Mouse (Mus musculus): ENCODE results near the gene Hist1h2bc.
"Not testable (repeated sequence)": the region's sequence is repeated elsewhere in the genome, so short reads cannot be mapped to it uniquely, and the experiment has no call there.

The Hist1h2bc gene

GRCm38 (mm10) chr13:23683755-23684281, at the start of gene Hist1h2bc, which contains the start of gene Hist1h2ac:
Hist1h2bc (plus strand) TSS chr13:23684199.
Hist1h2ac (minus strand) TSS chr13:23683948.
- DNase-seq (ENCODE audit: low spot score in 2 of 2) = peak in 1 of 2 experiments; percentile 68

DNA sequence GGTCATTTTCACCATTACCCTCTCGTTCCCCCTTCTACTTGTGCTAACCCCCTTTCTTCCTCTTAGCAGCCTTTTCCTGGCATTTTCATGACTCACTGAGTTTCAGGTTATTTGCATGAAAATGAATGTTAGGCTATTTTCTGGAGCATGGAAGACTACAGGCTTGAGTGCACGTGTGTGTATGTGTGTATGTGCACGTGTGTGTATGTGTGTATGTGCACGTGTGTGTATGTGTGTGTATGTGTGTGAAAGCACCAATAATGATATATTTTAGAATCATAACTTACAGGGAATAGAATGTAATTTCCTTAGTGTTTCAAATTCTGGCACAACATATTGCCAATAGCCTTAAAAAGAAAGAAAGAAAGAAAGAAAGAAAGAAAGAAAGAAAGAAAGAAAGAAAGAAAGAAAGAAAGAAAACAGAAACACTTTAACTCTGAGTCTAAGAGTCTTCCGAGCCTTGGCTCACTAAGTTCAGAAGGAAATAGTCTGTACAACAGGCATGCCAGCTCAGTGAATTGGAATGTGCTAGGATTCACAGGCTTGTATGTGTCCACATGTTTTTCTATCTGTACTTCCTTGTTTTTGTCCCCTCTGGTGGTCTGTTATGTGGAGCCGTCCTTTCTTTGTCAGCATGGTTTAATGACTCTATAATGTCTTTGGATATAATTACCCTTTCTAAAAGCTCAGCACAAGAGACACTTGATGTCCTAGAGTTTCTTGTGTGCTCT, 24.2 kb upstream of the Hist1h2bc start:
- DNase-seq (ENCODE audit: low spot score in 2 of 2) = no peak

DNA sequence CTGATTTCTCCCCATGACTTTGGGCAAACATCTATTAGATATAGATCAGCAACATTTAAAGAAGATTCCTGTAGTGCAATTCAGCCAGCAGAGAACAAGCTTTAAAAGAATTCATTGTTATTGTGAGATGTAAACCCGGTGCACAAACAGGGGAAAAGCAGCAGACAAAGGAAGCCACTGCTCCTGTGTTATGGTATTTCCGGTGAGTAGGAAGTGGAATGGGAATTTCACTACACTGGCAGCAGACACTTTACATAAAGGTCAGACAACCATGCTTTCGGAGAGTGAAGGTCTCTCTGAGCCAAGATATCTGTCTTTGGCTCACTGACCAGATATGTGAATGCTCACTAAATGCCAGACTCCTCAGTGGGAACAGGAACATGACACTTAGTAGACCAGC, 21.5 kb upstream of the Hist1h2bc start:
- no peak for DNase-seq (ENCODE audit: low spot score in 2 of 2)

DNA sequence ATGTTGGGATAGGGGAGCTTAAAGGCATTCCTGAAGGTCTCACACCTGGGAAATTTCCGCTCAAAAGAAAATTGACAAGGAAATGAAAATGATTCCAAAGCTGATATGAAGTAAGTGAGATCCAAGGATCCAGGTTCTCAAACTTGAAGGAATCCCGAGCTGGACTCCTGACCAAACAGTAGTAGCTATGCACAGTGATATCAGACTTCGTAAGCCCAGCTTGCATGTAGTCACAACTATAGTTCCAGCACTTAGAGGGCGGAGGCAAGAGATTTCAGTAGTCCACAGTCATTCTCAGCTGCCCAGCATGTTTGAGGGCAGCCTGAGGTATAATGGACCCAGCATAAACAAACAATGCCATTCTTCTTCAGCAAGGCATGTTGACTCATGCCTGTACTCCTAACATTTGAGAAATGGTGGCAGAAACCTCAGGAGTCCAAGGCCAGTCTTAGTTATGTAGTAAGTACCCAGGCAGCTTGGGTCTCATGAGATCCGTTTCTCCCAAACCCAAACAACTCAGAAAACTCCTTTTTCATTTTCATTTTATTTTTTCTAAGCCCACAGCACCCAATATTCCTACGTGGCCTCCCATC, 1.9 kb upstream of the Hist1h2bc start:
- DNase-seq (ENCODE audit: low spot score in 2 of 2) = no peak

DNA sequence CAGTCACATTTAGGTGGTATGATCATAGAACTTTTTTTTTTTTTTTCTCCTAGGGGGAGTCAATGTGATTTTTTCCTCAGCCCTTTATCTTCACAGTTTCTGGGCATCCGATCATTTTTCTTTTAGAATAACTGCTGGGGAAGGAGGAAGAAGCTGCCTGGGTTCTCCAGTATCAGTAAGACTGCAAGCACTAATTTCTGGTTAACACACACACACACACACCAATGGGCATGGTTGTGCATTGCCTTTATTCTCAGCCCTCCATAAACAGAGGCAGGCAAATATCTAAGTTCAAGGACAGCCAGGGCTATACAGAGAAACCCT, 1.4 kb upstream of the Hist1h2bc start:
- no peak for DNase-seq (ENCODE audit: low spot score in 2 of 2)

GRCm38 (mm10) chr13:23682947-23683754, 848 bp upstream of the Hist1h2bc start:
- not testable (repeated sequence) for DNase-seq (ENCODE audit: low spot score in 2 of 2)

DNA sequence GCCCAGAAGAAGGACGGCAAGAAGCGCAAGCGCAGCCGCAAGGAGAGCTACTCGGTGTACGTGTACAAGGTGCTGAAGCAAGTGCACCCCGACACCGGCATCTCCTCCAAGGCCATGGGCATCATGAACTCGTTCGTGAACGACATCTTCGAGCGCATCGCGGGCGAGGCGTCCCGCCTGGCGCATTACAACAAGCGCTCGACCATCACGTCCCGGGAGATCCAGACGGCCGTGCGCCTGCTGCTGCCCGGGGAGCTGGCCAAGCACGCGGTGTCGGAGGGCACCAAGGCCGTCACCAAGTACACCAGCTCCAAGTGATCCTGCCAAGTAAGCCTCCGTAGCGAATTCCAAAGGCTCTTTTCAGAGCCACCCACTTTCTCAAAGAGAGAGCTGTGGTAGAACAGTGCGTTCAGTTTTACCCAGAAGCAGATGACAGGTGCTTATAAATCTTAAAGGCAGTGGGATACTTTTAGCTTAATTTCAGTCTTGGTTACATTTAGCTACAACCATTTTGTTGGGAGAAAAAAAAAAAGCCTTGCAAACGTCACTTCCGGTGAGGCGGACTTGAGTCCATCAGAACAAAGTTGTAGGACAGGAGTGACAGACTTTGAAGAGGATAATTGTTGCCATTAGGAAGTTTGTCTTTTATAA, 421 bp downstream of the Hist1h2bc start:
- DNase-seq (ENCODE audit: low spot score in 2 of 2) = peak in 1 of 2 experiments; percentile 10

- DNase-seq (ENCODE audit: low spot score in 2 of 2) = no peak
Measured at GRCm38 (mm10) chr13:23685121-23685861, 1.3 kb downstream of the Hist1h2bc start.

DNA sequence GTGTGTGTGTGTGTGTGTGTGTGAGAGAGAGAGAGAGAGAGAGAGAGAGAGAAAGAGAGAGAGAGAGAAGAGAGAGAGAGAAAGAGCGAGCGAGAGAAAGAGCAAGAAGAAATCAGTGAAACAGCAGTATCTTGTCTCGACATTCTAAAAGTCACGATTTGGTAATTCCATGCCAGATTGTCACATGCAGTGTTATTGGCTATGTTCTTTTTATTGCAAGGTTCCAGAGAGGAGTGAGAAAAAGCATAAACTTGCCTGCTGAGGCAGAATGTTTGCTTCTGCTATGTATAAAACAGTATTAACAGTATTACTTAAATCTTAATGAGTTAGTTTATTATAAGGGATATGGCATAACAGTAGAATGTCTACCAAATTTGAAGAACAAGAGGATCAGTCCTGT, 2.0 kb downstream of the Hist1h2bc start:
- DNase-seq (ENCODE audit: low spot score in 2 of 2) = no peak

- no peak for DNase-seq (ENCODE audit: low spot score in 2 of 2)
Measured at GRCm38 (mm10) chr13:23687181-23687580, 3.2 kb downstream of the Hist1h2bc start.

- no peak for DNase-seq (ENCODE audit: low spot score in 2 of 2)
Measured at GRCm38 (mm10) chr13:23687907-23688306, 3.9 kb downstream of the Hist1h2bc start.

DNA sequence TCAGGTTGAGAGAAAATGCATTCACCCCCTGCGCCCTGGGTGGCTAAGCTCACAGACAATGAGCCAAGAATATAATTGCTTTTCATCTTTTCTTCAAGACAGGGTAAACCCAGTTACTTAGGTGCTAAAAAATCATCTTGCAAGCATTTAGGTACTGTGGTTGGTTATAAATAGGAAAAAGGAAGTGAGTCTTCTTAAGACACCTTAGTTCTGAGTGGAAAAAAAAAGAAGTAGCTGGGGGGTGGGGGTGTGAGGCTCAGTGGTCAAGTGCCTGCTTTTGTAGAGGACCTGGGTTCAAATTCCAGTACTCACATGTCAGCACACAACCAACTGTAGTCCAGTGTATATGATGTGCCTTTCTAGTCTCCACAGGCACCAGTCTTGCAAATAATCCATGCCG, 5.0 kb downstream of the Hist1h2bc start:
- DNase-seq (ENCODE audit: low spot score in 2 of 2) = no peak

DNA sequence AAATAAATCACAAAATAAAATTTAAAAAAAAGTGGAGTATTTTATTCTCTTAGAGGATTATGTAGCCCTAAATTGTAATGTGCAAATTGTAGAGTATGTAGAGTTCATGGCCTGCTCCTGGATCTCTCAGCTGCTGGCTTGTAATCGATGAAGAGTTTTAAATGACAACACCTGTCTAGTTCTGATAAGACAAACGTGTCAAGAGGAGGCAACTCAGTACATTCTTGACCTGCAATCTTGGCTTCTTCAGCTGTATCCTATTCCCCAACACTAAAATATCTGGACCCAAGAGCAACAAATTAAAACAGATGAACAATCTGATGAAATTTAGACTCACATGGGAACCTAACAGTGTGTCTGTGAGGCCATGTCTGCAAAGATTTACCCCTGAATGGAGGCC, 5.5 kb downstream of the Hist1h2bc start:
- no peak for DNase-seq (ENCODE audit: low spot score in 2 of 2)

DNA sequence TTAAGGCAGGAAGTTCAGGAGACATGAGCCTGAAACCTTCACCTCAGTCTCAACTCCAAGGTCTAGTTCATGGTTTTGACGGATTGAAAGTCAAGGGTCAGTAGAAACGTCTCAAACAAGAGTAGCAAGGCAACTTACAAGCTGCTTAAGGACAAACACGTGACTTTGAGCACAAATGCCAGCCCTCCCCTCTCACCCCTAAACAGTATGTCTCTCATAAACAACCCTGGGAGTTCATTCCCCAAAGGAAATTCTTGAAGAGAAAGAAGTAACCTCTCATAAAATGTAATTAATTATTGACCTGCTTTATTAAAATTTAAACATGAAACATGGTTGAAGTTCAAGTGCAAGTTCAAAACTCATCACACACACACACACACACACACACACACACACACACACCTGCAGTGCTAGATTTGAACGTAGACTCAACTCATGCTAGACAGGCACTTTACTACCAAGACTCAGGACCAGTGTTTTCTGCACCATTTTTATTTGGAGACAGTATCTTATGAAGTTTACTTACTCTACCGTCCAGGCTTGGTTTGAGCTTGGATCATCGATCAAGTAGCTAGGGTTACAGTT, 9.9 kb downstream of the Hist1h2bc start:
- no peak for DNase-seq (ENCODE audit: low spot score in 2 of 2)

- DNase-seq (ENCODE audit: low spot score in 2 of 2) = no peak
Measured at GRCm38 (mm10) chr13:23694956-23695355, 11.0 kb downstream of the Hist1h2bc start.

DNA sequence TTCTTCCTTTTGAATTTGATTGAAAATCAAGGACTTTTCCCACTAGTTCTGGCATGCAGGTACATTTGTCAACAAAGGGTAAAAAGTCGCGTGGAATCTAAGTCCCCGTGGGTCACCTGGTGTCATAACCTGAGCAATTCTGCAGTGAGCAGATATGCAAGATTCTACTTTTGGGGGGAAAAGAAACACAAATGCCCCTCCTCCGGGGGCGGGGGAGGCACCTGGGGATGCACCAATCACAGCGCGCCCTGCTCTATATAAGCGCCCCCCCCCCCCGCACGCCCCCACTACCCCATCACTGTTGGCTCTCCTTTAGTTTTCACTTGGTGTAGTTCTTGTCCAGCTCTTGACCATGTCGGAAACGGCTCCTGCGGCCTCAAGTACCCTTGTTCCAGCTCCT, 11.5 kb downstream of the Hist1h2bc start, which contains the start of gene Hist1h1t:
Gene Hist1h1t (plus strand): TSS at position 301 of the 400 bp plus-strand sequence.
- no peak for DNase-seq (ENCODE audit: low spot score in 2 of 2)

DNA sequence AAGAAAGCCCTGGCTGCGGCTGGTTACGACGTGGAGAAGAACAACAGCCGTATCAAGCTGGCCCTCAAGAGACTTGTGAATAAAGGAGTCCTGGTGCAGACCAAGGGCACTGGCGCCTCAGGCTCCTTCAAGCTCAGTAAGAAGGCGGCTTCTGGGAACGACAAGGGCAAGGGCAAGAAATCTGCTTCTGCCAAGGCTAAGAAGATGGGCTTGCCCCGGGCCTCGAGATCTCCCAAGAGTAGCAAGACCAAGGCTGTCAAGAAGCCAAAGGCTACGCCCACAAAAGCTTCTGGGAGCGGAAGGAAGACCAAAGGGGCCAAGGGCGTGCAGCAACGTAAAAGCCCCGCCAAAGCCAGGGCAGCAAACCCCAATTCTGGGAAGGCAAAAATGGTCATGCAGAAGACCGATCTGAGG, 12.1 kb downstream of the Hist1h2bc start:
- no peak for DNase-seq (ENCODE audit: low spot score in 2 of 2)

GRCm38 (mm10) chr13:23697491-23698299, 13.7 kb downstream of the Hist1h2bc start:
- peak in 1 of 2 experiments; percentile 49 for DNase-seq (ENCODE audit: low spot score in 2 of 2)

GRCm38 (mm10) chr13:23698300-23698693, 14.3 kb downstream of the Hist1h2bc start, which contains the start of gene Hist1h4c:
Hist1h4c (minus strand) TSS chr13:23698454.
- peak; percentile 95 to 98 for DNase-seq (ENCODE audit: low spot score in 2 of 2)

GRCm38 (mm10) chr13:23698996-23699395, 15.0 kb downstream of the Hist1h2bc start:
- no peak for DNase-seq (ENCODE audit: low spot score in 2 of 2)

All from cerebellum, postnatal 4 days (tissue).